Mouse (Mus musculus): ENCODE data around the gene Fgd3. TPM values are rescaled to one million over a fixed set of nuclear protein-coding genes. Genes with fewer than 3 reads are reported as not detected.

The Fgd3 gene
- total RNA-seq, 2 experiments from 2014 or later = 3.4 to 8.6 TPM

- no peak for ATAC-seq (replicated peaks; ENCODE audit: poor library complexity)
Measured at GRCm38 (mm10) chr13:49308206-49308605, 11.9 kb downstream of the Fgd3 start.

GRCm38 (mm10) chr13:49307311-49307969 lies 12.7 kb downstream of the Fgd3 start:
- ATAC-seq (replicated peaks; ENCODE audit: poor library complexity) = peak; percentile 61

- ATAC-seq (replicated peaks; ENCODE audit: poor library complexity) = peak; percentile 21
Measured at GRCm38 (mm10) chr13:49306771-49307310, 13.3 kb downstream of the Fgd3 start.

GRCm38 (mm10) chr13:49300771-49301170 lies 19.3 kb downstream of the Fgd3 start:
- ATAC-seq (replicated peaks; ENCODE audit: poor library complexity) = no peak

- peak; percentile 80 for ATAC-seq (replicated peaks; ENCODE audit: poor library complexity)
Measured at GRCm38 (mm10) chr13:49298514-49299381, 21.4 kb downstream of the Fgd3 start.

GRCm38 (mm10) chr13:49296270-49296669 lies 23.8 kb downstream of the Fgd3 start:
- no peak for ATAC-seq (replicated peaks; ENCODE audit: poor library complexity)

- ATAC-seq (replicated peaks; ENCODE audit: poor library complexity) = no peak
Measured at GRCm38 (mm10) chr13:49294108-49294507, 26.0 kb downstream of the Fgd3 start.

GRCm38 (mm10) chr13:49291949-49292348 lies 28.2 kb downstream of the Fgd3 start:
- ATAC-seq (replicated peaks; ENCODE audit: poor library complexity) = peak; percentile 82

GRCm38 (mm10) chr13:49291398-49291797 lies 28.7 kb downstream of the Fgd3 start:
- 0 out of 2 replicates have a peak, but pooled peaks have one; percentile 45 for ATAC-seq (replicated peaks; ENCODE audit: poor library complexity)

- no peak for ATAC-seq (replicated peaks; ENCODE audit: poor library complexity)
Measured at GRCm38 (mm10) chr13:49287224-49287623, 32.9 kb downstream of the Fgd3 start.

GRCm38 (mm10) chr13:49286750-49287149 lies 33.4 kb downstream of the Fgd3 start:
- no peak for ATAC-seq (replicated peaks; ENCODE audit: poor library complexity)

GRCm38 (mm10) chr13:49283686-49284085 lies 36.4 kb downstream of the Fgd3 start:
- no peak for ATAC-seq (replicated peaks; ENCODE audit: poor library complexity)

- no peak for ATAC-seq (replicated peaks; ENCODE audit: poor library complexity)
Measured at GRCm38 (mm10) chr13:49282168-49282567, 37.9 kb downstream of the Fgd3 start.

- ATAC-seq (replicated peaks; ENCODE audit: poor library complexity) = peak; percentile 88
Measured at GRCm38 (mm10) chr13:49271831-49272765, 48.0 kb downstream of the Fgd3 start.

- no peak for ATAC-seq (replicated peaks; ENCODE audit: poor library complexity)
Measured at GRCm38 (mm10) chr13:49270500-49270899, 49.6 kb downstream of the Fgd3 start.

GRCm38 (mm10) chr13:49267645-49268044 lies 52.5 kb downstream of the Fgd3 start:
- ATAC-seq (replicated peaks; ENCODE audit: poor library complexity) = 0 out of 2 replicates have a peak, but pooled peaks have one; percentile 18

- peak; percentile 37; the same call in 1 of the 2 replicates for ATAC-seq (replicated peaks; ENCODE audit: poor library complexity)
Measured at GRCm38 (mm10) chr13:49260036-49260722, 59.9 kb downstream of the Fgd3 start.

GRCm38 (mm10) chr13:49257819-49258313 lies 62.2 kb downstream of the Fgd3 start:
- ATAC-seq (replicated peaks; ENCODE audit: poor library complexity) = no peak

- ATAC-seq (replicated peaks; ENCODE audit: poor library complexity) = no peak
Measured at GRCm38 (mm10) chr13:49252746-49253145, 67.4 kb downstream of the Fgd3 start.

GRCm38 (mm10) chr13:49252113-49252512 lies 68.0 kb downstream of the Fgd3 start:
- ATAC-seq (replicated peaks; ENCODE audit: poor library complexity) = peak; percentile 45

All from megakaryocyte progenitor cell, adult 5-6 weeks (primary cell).